Mouse (Mus musculus): Measurements from ENCODE around the gene Tpsb2. TPM values are rescaled to one million over a fixed set of nuclear protein-coding genes. Genes with fewer than 3 reads are reported as not detected.
A peak's percentile ranks its signal among the peaks of the same experiment; 100 is the strongest.

The Tpsb2 gene
- total RNA-seq, 1 experiment from 2014 or later: 5.3 TPM

DNA sequence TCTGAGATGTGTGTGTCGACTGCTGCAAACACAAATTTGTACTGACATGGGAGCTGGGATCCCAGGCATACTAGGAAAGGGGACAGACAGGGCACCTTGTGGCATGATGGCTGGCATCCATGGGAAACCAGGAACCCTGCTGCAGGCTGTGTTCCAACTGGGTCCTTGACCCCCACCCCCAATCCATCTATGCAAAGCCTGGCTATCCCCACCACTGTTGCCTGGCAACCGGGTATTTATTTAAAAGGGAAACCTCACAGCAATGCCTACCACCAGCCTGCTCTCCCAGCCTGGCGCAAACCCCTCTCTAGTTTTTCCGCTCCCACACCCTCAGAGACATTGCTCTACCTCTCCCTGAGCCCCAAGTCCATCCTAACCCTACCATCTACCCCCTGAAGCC, 41.2 kb downstream of the Tpsb2 start:
- DNase-seq: peak; percentile 34

DNA sequence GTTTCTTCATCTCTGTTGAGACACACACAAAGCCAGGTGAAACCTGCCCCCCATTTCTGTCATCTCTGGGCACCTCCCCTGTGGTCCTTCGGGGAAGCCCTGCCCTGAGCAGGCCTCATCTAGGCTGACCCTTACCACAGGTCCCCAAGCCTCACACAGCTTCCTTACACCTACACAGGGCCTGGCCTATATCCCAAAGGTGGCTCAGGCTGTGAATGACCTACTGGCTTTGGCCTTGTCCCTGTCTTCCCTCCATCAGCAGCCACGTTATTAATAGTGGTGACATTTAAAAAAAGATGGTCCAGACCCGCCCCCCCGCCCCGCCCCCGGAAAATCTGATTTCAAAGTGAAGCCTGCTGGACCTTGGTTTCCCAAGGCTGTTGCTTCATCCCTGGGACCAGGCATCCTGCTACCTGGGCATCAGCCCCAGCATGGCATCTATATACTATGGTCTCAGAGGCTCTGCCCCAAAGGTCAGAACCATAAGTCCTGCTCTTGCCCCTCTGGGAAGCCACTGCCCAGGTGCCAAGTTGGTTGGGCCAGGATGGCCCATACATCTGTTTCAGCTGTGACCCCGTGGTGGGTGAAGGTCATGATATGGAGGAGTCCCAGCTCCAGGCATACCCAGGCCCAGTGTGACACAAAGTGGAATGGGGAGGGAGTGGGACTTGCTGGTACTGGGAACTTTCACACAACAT, 42.3 kb downstream of the Tpsb2 start:
- peak; percentile 52 for DNase-seq

DNA sequence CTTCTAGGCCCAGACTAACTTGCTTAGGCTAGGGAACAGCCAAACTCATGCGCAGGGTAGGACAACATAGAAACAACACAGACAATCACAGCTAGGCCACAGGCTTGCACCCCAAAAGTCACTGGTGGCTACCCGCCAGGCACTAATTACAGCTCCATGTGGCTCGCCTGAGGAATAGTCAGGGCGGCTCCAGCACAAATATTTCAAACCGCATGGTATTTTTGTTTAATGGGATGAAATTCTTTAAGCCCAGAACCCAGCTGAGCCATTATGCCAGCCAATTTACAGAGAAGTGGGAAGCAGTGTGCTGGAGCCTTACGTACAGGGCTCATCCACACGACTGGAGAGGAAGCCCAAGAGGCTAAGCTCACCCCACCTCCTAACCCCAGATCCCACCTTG, 43.5 kb downstream of the Tpsb2 start:
- no peak for DNase-seq

DNA sequence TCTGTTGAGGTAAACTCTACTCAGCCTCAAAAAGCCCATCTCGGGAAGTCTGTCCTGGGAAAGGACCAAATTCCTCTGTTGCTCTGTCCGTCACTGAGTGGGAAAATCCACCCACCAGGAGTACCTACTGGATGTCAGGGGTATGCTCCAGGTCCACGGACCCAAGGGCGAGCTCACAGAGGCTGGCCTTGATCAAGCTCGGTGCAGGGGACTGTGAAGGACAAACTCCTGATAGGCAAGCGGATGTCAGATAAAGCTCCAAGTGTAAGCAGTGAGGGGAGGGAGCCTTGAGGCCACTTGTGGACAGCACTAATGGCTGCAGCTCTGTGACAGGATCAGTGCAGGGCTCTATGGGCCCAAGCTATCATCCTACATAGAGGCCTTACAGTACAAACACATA, 44.1 kb downstream of the Tpsb2 start:
- DNase-seq: peak; percentile 63

DNA sequence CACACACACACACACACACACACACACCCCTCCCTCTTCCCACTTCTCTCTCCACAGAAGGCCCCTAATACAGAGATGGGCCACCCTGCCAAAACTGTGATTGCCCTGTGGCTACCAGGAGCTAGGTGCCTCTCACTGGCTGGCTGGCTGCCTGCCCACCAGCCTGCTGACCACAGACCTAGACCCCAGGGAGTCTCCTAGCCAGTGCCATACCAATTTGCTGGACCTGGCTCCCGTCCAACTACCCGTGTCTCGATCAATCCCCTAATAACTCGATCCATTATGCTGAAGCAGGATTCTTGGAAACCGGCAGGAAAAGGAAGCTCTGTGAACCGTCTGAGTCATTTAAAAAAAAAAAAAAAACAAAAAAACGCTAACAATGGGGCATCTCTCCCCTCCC, 44.7 kb downstream of the Tpsb2 start:
- peak; percentile 33 for DNase-seq

DNA sequence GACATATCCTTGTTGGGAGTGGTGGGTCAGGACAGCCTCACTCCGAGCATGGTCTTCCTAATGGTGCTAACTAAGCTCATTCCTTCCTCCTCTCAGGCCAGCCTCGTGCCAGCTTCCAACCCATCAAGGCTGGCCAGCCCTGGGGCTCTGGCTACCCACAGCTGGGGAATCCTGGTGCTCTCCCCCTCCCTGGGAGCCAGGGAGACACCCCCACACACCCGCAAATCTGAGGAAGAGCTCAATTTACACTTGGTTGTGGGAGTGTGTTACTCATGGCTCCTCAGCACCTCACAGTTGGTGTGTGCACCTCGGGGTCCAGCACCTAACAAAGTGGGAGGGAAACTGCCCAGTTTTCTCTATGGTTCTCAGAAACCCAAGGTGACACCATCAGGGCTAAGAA, 45.1 kb downstream of the Tpsb2 start:
- no peak for DNase-seq

DNA sequence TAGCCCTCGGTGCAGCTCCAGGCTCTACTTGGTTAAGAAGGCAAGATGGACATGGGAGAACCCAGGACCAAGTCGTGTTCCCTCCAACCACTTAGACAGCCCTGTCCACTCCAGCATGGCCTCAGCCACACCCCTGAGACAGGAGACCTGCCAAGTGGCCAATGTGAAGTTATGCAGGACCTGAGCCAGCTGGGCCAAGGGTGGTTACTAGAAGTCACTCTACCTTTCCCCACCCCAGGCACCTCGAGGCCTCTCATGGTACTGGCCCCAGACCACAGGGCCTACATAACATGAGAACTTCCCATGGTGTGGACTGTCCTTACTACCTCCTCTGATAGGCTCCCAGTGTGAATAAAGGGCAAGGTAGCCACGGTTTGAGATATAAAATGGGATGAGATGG, 48.1 kb downstream of the Tpsb2 start:
- peak; percentile 73 for DNase-seq

DNA sequence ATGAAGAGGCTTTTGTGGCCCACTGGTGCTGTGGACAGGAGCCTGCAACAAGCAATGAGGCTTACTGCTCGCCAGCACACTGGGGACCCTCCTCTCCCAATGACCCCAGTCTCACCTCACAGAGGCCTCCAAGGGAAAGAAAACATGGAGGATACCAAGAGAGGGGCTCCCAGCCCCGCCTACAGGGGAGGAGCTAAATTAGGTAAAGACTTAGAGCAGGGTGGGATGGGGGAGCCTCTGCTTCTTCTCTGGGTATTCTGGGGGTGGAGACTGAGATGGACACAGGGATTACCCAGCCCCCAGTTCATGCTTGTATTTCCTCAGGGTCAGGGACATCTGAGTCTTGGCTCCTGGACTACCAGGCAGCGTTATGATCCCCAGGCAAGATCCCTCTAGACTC, 48.8 kb downstream of the Tpsb2 start:
- no peak for DNase-seq

DNA sequence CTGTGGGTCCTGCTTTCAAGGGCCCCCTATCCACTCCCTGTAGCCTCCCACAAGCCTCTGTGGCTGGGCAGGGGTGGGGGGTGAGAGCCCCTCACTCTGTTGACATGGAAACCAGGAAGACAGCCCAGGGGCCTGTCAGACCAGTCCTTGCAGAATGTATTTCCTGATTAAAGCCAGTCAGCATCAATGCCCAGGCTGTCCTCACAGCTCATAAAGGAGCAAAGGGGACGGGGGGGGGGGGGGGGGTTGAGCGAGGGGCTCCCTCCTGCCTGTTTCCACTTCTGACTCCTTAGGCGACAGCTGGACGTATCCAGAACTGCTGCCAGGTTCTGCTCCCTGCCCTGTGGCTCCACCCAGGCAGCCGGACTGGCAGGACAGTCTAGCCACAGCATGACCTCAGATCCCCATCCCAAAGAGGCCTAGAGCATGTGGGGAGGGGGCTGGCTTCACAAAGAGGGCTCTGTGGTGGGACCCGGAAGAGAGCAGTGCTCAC, 49.4 kb downstream of the Tpsb2 start:
- DNase-seq: peak; percentile 38

DNA sequence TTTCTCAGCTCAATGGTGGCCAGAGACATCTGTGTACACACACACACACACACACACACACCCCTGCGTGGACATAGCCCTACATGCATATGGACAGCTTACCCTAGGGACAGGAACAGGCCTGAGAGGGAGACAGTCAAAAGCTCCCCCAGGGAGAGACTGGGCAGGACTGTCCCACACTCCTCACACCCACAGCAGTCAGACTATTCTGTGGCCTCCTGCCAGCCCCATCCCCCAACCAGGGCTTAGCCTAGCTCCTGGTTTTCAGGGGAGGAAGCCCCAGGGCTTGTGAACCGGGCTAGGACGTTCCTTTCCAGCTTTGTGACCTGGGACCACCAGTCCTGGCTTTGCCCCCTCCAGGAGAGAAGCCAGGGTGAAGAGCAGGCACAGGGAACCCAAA, 50.1 kb downstream of the Tpsb2 start:
- DNase-seq: peak; percentile 41

DNA sequence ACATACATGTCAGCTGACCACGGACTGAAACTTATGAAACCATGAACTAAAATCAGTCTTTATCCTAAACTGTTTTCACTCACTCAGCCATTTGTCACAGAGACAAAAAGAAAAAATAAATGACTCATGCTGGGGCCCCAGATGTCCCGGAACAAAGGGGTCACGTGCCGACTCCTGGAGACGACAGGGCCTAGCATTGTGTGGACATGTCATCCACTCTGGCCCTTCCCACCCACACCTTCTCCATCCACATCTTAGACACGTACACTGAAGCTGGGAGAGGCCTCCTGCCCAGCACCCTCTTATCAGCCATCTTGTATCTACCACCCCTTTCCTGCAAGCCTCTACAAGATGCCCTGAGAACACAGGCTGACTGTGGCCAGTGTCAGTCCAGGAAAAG, 51.9 kb downstream of the Tpsb2 start:
- no peak for DNase-seq

Other genes starting within 250 kb of the Tpsb2 start
- gene Ptx4, start 245.5 kb upstream of the Tpsb2 start, total RNA-seq (2021): not detected in 2 replicates
- gene Clcn7, start 232.9 kb upstream of the Tpsb2 start, total RNA-seq (2021): 33.3 and 35.2 TPM in 2 replicates
- gene Ccdc154, start 203.8 kb upstream of the Tpsb2 start, total RNA-seq (2021): 0.15 TPM in 1 of 2 replicates, not detected in the other
- gene Gm38655, start 190.8 kb upstream of the Tpsb2 start, total RNA-seq (2021): 0.37 TPM in 1 of 2 replicates, not detected in the other
- gene BC003965, start 181.8 kb upstream of the Tpsb2 start, total RNA-seq (2021): 20.2 and 21.2 TPM in 2 replicates
- 15.9 and 17.8 TPM in 2 replicates for gene Unkl, start 177.9 kb upstream of the Tpsb2 start, total RNA-seq (2021)
- 34.3 and 35.7 TPM in 2 replicates for gene Gnptg, start 126.2 kb upstream of the Tpsb2 start, total RNA-seq (2021)
- gene Tsr3, start 126.1 kb upstream of the Tpsb2 start, total RNA-seq (2021): 20.4 and 22.9 TPM in 2 replicates
- 12.1 and 12.6 TPM in 2 replicates for gene Baiap3, start 109.9 kb upstream of the Tpsb2 start, total RNA-seq (2021)
- 232 and 245 TPM in 2 replicates for gene Ube2i, start 91.7 kb upstream of the Tpsb2 start, total RNA-seq (2021)
- 1.2 and 1.3 TPM in 2 replicates for gene Prss34, start 67.9 kb upstream of the Tpsb2 start, total RNA-seq (2021)
- gene Prss28, start 57.7 kb upstream of the Tpsb2 start, total RNA-seq (2021): not detected in 2 replicates
- gene Prss29, start 47.7 kb upstream of the Tpsb2 start, total RNA-seq (2021): not detected in 2 replicates
- 2.1 and 2.9 TPM in 2 replicates for gene Tpsab1, start 20.7 kb upstream of the Tpsb2 start, total RNA-seq (2021)
- not detected in 2 replicates for gene Tpsg1, start 3.0 kb downstream of the Tpsb2 start, total RNA-seq (2021)
- gene Cacna1h, start 67.5 kb downstream of the Tpsb2 start, total RNA-seq (2021): 38.4 and 45.4 TPM in 2 replicates
- not detected in 2 replicates for gene Tekt4, start 88.3 kb downstream of the Tpsb2 start, total RNA-seq (2021)
- 0.15 TPM in 1 of 2 replicates, not detected in the other for gene Sstr5, start 131.0 kb downstream of the Tpsb2 start, total RNA-seq (2021)
- gene Sox8, start 204.4 kb downstream of the Tpsb2 start, total RNA-seq (2021): 1.4 and 1.6 TPM in 2 replicates
- gene Lmf1, start 212.8 kb downstream of the Tpsb2 start, total RNA-seq (2021): 40.2 and 40.6 TPM in 2 replicates

Data from adrenal gland, postnatal 14 days (tissue).